Mouse (Mus musculus) lung, adult 2 months (tissue): ENCODE measurements around the gene Shld2.

Experiments
- CTCF ChIP-seq: fragments of 200-500 bp; IDR thresholded peaks from 2 replicates; pipeline ENCODE4 v1.5.1; 2011; ENCODE audit warnings: mild to moderate bottlenecking, low read length, control low read depth; ENCODE audit not compliant: insufficient read depth
- POLR2A ChIP-seq: fragments of 200-500 bp; IDR thresholded peaks from 2 replicates; pipeline ENCODE4 v1.6.1; 2011; ENCODE audit warnings: low read depth, mild to moderate bottlenecking, control low read depth, low read length, borderline replicate concordance; ENCODE audit errors: extremely low read depth

DNA sequence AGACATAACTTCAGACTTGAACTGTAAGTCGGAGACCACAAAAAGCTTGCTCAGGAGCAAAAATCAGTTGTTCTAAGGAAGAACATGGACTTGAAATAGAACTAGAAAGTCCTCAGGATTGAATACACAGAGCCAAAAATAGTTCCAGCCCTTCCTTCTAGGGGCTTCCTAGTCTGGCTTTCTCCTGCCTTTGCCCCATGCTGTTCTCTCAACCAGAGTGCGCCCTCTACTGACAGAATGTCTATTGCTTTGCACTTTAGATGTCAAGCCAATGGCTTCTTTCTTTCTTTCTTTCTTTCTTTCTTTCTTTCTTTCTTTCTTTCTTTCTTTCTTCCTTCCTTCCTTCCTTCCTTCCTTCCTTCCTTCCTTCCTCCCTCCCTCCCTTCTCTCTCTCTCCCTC, 101.6 kb downstream of the Shld2 start:
- peak; percentile 43 for TF ChIP-seq CTCF
- TF ChIP-seq POLR2A = no peak
